Mouse (Mus musculus) Muller cell, postnatal 12 days (primary cell): ENCODE results near the gene Itih4.

Experiments used
- DNase-seq: peaks from one replicate; pipeline ENCODE4 v3.0.0-alpha.2; 2015; ENCODE audit errors: inconsistent ontology term

Itih4 gene

DNA sequence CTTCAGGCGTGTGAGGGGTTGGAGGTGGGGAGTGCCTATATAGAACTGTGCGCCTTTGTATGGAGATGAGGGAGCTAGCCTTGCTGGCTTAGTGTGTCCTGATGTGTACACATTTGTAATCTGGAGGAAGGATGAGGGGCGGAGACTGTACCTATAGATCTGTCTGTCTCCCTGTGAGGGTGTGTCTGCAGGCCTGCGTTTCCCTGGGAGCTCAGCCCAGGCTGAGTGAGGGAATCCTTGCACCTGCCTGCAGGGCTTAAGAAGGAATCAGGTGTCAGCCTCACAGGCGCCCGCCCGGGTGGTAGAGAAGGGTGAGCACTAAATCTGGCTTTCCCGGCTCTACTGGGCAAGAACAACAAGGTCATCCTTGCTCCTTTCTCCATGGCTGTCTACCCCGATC lies 6.5 kb upstream of the Itih4 start:
- no peak for DNase-seq

DNA sequence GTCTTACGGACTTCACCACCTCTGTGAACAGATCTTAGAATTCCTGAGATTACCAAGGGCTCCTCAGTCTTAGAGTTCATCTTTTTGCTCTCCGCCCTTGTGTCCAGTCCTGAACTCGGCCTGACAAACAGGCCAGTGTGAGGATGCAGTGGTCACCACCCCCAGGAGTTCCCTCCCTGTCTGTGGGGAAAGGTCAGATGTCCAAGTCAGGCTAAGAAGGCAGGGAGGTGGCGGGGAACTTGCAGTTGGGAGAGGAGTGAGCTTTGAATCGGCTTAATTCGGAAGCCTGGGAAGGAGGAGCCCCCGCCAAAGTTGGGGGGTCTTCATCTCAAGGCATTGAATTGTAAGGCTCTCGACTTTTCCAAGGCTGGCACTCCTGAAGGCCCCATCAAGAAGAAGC lies 6.0 kb upstream of the Itih4 start:
- DNase-seq: no peak

DNA sequence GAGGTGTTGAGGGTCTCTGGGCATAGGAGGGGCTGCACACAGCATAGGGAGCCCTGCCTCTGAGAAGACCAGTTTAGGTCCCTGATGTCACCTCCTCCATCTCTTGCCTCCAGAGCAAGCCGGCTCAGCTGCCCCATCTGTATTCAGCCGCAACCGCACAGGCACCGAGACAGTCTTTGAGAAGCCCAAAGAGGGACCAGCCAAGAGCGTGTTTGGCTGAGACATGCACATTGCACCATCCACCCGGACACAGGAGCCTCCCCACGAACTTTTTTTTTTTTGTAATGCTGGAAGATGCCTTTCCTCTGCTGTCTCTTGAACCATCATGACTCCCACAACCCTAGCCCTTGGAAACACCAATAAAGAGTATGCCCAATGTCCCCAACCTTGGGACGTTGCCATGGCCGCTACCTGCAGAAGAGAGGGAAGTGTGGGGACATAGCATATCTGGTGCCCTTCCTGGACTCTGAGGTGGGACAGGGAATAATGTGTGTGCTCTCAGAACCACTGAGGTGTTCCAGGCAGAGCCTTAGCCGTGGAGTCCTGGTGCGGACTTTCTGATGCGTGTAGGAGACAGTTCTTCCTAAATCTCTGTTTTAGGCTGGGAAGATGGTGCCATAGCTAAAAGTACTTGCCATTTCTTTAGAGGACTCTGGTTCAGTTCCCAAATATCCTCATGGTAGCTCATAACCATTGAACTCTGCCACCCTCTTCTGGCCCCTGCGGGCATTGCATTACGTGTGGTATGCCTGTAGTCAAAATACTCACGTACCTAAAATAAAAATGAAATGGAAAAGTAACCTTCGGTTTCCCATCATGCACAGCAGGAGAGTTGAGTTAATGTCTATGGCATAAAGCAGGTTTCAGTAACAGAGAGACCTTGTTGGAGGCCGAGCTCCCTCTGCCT lies 5.2 kb upstream of the Itih4 start:
- no peak for DNase-seq

DNA sequence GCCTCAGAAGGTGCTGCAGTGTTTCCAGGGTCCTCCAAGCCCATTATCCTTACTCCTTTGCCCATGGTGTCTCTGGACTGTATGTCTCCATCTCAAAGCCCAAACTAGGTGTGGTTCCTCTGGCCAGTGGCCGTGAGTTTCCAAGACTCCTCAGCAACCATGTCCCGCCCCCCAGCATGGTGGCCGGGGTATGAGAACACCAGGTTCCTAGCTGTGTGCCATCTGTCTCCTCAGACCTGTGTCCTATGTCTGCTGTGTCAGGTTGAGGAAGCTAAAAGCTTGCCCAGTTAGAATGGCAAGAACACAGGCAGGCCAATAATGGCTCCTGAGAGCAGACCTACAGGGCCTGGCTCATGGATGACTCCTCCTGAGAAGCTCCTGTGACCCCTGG lies 4.6 kb upstream of the Itih4 start:
- DNase-seq: no peak

DNA sequence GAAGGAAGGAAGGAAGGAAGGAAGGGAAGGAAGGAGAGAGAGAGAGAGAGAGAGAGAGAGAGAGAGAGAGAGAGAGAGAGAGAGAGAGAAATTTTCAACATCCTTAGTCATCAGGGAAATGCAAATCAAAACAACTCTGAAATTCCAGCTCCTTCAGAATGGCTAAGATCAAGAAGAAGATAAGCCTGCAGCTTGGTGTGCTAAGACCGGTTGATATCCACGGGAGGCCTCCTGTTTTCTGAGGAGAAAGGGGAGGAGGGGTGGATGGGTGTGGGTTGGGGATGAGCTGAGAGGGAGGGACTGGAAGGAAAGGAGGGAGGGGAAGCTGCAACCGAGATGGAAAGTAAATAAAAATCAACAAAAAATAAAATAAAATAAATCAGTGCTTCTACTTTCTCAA lies 978 bp upstream of the Itih4 start:
- no peak for DNase-seq

DNA sequence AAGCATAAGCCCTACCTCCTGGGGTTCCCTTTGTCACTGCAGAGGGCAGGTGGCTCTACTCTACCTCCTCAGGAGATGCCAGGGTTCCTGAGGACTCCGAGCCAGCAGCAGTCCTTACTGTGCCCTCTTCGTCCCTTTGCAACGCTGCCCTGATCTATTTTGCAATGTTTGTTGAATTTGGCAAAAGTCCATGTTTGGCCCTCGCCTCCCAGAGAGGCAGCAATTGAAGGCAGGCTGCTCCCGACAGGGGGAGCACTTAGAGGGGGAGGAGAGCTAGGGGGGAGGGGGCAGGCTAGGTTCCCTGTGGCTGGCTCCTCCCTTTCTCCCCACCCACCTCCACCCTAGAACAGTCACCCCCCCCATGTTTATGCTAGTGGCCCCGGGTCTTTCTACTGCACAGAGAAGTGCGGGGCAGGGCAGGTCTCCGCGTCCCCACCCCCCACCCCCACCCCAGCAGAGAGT lies 2.0 kb downstream of the Itih4 start:
- DNase-seq: peak; percentile 31

DNA sequence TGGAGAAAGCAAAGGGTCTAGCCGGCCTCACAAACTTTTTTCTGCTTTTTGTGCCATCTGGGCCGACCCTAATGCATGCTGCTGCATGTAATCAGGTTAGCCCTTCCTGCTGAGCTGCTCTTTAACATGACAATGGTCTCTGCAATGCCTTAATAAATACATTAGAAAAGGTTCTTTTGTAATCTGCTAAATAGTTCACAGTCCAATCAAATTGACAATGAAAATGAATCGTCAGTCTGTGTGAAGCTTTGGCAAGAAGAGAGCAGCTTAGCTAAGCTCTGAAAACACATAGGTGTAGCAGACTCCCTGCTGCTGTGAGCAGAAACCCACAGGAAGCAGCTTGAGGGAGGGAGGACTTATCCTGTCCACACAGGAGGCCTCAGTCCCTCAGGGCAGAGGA lies 13.7 kb downstream of the Itih4 start:
- no peak for DNase-seq

DNA sequence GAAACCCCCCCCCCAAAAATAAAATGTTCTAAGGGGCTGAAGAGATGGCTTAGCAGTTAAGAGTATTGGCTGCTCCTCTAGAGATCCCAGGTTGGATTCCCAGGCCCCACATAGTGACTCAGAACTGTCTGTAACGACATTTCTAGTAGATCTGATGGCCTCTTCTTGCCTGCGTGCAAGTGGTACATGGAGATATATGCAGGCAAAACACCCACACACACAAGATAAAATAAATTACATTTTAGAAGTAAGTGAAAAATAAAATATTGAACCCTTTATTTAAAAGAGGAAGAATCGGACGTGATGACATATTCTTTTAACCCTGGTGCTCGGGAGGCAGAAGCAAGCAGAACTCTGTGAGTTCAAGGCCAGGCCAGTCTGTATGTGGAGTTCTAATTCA lies 16.4 kb downstream of the Itih4 start:
- DNase-seq: no peak

DNA sequence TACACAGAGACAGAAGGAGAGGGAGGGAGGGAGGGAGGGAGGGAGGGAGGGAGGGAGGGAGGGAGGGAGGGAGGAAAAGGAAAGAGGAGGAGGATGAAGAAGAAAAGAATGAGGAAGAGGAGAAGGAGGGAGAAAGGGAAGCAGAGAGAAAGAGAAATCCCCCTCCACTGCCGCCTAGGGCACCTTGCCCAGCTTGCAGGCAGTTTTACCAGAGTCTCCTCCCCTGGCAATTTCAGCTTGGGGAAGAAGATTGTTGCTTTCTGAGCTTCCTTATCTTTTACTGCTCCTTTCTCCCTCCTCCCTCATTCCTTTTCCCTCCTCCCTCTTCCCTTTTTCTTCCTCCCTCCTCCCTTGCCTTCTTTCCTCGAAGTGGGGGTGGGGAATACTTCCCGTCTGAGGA lies 16.8 kb downstream of the Itih4 start:
- DNase-seq: no peak

DNA sequence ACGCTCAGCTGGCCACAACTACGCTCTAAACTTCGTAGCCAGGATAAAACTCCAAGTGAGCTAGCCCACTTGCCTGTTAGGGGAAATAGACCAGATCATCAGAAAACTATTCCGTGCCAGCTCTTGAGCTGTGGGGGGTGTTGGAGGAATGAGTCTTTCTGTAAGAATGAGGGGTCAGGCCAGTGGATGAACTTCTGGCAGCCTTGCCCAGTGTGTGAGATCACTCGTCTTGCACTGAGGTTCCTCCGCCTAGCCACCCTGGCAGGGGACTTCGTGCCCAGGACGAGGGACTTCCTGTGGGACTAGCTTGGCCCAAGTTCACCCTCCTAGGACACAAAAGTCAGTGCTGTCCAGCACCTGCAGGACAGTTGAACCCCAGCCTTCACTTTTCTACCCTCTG lies 18.0 kb downstream of the Itih4 start:
- peak; percentile 83 for DNase-seq

DNA sequence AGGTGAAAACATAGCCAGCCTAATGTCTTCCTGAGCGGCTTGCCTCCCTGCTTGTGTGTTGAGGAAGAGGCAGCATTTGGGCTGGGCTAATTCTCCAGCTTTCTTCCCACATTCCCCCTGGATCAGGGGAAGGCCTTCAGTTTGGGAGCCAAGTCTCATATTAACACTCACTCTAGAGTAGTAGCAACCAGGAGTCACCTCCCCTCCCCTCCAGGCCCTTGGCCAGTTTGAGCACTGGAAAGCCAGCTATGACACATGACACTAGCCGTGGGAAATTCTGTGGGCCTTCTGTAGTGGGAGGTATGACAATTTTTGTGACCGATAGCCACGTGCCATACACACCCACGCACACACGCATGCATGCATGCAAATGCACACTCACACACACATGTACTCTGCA lies 19.7 kb downstream of the Itih4 start:
- no peak for DNase-seq

DNA sequence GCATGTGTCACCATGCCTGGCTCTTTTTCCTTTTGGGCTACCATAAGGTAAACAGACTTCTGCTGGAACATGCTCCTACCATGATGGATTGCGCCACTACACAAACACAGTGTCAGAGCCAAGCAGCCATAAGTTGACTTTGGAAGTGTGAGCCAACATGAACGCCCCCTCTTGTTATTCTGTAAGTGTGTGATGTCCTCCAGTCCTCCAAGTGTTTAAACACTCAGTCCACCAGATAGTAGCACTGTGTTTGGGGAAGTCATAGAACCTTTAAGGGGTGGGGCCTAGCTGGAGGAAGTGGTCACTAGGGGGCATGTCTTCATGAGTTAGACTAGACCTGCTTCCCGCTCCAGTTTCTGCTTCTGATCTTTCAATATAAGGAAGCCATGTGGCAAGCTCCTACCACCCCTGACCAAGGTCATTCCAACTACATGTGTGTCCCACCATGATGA lies 21.6 kb downstream of the Itih4 start:
- no peak for DNase-seq

DNA sequence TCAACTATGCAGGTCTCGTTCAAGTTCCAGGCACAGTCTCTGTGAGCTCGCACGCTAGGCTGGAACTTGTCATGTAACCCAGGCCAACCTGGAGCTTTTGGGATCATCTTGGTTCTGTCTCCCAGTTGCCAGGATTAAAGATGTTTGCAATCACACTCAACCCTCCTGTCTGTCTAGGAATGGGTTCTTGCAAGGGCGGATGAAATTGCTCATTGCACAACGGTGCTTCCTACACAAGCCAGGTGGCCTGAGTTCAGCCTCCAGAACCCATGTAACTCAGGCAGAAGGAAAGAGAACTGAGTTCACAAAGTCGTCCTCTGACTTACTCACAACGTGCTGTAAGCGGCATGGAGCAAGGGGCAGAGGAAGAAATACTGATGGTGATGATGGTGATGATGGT lies 24.9 kb downstream of the Itih4 start:
- no peak for DNase-seq

DNA sequence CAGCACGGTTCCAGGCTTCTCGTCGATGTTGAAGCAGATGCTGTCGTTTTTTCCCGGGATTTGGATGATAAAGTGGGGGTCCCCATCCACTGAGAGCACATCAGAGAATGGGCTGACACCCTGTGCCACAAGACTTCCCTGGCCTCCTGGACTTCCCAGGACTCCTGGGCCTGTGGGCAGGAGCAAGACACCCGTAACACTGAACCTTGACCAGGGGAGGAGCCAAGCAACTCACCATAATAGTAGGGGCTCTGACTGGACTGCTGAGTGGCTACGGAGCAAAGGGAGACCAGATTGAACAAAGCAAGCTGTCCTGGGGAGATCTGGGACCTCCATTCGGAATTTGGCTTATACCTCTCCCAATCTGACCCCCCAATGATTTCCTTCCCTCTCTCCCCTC lies 26.4 kb downstream of the Itih4 start:
- no peak for DNase-seq

DNA sequence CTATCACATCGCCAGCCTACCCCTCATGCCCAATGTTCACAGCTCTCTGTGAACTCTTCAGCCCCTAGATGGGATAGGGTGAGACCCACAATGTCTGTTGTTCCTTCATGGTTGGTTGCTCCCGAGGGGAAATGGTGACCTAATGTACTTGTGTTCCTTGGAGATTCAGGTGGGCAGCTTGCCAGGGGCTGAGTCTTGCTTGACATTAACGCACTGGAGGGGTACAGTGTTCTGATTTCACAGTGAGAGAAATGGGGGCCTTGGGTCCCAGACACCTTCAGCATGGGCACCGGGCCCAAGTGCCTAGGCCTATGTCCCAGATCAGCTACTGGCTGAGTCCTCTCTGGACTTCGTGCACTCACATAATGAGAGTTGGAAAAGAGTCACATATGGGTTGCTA lies 27.1 kb downstream of the Itih4 start:
- no peak for DNase-seq

DNA sequence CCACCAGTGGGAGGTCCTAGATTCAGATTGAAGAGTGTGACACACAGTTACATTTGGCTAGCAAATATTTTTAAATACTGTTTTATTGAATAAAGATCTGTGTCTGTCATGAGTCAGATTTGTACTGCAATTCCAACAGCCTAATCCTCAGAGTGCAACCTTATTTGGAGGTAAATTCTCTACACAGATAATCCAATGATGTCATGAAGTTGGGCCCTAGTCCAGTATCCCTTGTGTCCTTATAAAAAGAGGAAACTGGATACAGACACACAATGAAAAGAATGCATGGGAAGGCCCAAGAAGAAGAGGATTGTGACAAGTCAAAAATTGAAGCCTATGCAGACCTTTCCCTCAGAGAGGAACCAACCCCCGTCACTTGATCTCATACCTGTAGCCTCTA lies 30.2 kb downstream of the Itih4 start:
- peak; percentile 41 for DNase-seq

DNA sequence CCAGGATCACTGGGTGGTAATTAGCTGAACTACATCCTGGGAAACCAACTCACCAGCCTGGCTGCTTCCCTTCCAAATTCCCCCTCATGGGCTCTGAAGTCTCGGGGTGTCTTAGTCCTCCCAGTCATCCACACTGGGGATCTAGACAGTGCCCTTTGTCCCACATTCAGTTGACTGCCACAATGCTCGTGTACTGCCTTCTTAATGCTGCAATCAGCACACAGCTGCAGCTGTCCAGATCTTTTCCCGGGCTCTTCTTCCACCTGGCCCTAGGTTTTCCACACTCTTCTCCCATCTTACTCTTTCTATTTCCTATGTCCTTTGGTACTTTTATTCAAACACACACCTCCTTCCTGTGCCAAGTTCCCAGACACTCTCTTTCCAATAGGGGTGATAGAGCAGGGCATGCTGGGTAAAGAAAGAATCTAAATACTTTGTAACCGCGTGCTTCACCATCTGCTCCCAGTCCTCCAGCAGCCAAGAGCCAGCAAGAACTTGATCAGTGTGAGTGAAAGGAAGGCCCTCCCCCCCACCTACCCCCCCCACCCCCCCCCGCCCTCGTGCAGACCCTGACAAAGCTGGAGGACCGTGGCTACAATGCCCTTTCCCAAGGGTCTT lies 35.9 kb downstream of the Itih4 start:
- DNase-seq: no peak

DNA sequence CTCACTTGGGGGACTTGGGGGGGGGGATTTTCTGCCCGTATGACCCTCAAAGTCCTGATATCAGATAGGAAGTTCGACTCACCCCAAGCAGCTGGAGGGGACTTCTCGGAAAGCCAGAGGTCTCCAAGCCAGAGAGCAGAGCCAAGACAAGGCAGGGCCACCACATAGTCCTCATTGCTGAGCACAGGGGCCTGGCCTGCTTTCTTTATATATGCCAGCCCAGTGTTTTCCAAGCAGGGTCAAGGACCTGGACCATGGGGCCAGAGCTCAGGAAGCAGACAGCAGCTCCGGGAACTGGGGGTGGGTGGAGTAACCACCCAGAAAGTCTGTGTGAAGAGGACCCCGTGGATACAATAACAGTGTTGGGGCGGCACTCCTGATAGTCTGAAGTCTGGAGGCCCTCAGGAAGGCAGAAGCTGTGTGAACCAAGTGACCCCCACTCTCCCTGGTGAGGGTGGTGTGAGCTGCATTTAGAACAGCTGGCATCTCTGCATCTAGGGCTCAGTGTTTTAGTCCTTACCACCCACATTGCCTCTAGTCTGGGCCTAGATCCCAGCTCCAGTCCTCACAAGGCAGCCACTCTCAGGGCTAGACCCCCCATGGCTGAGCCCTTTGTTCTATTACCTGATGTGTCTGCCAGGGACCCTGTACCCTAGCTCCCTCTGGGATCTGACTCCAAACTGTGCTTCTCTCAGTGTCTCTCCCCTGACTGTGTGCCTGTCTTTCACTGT lies 37.3 kb downstream of the Itih4 start, which contains the start of gene Itih3:
TSS of gene Itih3 (minus strand) at position 386 of the 731 bp plus-strand sequence.
- DNase-seq: no peak

DNA sequence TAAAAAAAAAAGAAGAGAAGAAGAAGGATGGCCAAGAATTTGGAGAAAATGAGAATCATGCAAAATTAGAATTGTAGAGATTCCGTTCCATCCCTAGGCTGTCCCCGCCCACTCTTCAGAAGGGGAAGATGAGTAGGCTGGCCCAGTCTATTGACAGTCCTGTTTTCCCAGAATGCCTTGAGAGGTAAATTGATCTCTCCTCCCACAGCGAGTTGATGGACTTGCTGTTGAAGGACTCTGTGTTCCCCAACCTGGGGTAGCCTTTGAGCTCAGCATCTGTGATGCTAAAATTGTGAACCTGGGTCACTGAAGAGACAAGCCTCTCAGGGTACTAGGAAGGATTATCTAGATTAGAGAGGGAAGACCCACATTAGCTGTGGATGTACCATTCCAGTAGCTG lies 39.2 kb downstream of the Itih4 start:
- DNase-seq: no peak

DNA sequence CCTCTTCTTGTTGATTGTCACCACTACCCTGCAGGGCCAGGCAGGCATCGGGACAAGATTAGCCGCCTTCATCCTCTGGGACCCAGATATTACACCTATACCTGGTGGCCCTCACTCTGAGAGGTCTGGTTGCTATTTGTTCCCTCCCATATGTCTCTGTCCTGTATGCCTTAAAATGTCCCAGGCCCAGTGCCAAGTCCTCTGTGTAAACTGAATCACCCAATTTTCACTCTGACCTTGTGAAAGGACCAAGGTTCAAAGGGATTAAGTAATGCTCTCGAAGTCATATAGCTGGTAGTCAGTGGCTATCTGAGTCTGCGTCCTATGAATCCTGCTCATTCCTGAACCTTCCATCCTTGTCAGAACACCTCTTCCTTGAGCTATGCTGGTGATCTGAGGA lies 44.1 kb downstream of the Itih4 start:
- DNase-seq: no peak

DNA sequence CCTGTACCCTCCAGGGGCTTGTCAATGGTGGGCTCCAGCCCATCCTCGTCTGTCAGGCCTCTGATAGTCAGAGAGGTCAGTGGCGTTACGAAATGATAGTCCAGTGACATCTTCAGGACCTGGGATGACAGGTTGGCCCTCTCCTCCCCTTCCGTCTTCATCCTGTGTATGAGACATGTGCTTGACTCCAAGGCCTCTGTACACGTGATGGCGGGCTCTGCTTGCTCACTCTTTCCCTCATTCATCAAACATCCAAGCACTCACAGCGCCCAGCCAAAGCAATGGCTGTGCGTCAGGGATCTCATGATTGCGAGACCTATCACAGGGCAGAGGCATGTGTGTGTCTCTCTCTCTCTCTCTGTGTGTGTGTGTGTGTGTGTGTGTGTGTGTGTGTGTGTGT lies 47.1 kb downstream of the Itih4 start:
- no peak for DNase-seq

DNA sequence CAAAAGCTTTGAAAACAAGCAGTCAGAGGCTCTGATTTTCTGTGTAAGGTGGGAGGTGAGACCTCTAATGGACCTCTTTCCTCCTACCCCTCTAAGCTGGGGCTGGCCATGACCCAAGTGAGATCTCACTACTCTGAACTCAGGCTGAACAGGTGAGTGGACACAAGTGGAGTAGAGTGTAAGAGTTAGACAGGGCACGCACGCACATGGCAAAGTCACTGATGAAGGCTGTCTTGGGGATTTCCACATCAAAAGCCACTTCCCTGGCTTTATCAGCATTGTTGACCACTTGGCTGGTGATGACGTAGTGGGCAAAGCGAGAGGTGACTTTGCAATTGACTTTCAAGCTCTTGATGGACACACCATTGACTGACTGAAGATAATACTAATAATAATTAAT lies 56.0 kb downstream of the Itih4 start:
- DNase-seq: no peak

DNA sequence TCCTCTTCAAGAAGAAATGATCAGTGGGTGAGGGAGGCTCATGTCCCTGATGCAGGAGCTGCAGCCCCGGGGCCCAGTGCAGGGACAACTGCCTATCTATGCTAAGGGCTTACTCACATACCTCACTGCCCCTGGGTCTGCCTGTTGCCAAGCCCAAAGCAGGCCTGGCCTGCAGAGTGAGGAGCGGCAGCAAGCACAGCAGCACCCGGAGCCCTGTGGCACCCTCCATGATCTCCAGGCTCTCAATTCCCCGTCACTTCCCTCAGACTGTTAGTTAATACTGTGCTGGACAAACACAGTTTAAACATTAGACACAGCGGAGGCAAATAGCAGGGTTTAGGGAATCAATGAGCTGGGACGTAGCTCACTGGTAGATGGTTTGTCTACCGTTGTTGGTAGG lies 56.8 kb downstream of the Itih4 start, which contains the start of gene Itih1:
TSS of gene Itih1 (minus strand) at position 252 of the 400 bp plus-strand sequence.
- DNase-seq: no peak
